Mouse (Mus musculus) adrenal gland, postnatal 0 days (tissue): ENCODE results near the gene Gdpgp1. TPM values are rescaled to one million over a fixed set of nuclear protein-coding genes. Genes with fewer than 3 reads are reported as not detected.

Source experiments
- polyA plus RNA-seq: library from polyadenylated mRNA; unstranded; fragments of >200 nt; fragmentation: Nextera tagmentation; extraction: Ambion mirVana; gene quantifications from 2 replicates; pipeline ENCODE4 v1.2.1, GENCODE M21; 2015

The Gdpgp1 gene
- polyA plus RNA-seq: 3.1 and 3.8 TPM in 2 replicates

DNA sequence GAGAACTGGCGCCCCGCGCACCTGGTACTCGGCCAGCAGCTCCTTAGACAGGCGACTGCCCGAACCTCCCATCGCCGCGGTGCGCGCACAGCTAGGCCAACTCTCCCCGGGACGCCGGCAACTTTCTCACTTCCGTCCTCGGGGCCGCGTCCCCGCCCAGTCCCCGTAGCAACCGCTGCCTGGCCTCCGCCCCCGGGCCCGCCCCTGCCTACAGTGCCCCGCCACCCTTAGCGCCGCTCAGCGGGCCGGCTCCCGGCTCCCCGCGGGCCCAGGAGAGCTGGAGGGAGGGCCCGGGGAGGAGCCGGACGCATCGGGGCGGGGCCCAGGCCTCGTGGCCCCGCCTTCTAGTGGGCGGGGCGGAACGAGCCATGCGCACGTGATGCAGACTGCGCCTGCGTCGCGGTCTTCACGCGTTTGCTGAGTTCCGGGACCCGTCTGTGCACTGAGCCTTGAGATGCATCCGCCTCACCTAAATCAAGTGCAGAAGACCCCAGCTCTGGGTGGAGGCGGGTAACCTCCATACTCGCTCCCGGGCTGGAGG lies at the start of gene Gdpgp1, which contains the start of gene Cib1:
Gdpgp1 (plus strand) TSS at position 377 of the 541 bp plus-strand sequence.
Cib1 (minus strand) TSS at position 325 of the 541 bp plus-strand sequence.

DNA sequence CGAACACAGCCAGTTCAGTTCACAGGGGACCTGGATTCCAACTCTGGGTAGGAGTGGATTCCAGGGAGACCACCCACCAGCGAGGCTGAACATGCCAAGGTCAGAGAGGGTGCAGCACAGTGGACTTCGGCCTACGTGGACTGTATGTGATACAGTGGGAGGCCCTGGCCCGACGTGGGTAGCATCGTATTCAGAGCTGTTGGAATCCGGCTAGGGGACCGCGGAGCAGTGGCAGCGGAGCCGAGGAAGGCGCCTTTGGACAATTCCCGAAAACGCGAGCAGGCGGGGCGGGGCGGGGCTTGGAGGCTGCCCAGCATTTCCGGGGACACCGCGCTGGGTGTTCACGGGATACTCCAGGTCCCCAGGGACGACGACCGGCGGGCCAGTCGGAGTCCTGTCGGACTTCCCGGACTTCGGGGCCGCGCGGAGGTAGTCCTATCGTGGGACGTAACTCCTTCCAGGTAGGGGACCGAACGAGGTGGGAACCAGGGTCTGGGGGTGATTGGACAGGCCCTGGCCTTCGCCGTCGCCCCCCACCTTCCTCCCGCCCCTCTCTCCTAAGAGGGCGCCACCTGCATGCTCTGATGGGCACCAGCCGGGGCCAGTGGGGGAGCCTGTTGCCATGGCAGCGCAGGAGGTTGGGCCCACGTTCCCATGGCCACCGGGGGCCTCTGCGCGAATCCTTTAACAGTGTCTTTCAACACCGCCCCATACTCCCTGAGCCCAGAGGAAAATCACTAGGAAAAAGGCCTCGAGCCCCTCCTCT lies 46.0 kb upstream of the Gdpgp1 start, which contains the start of gene Sema4b:
Sema4b (plus strand) TSS at position 311 of the 766 bp plus-strand sequence.

DNA sequence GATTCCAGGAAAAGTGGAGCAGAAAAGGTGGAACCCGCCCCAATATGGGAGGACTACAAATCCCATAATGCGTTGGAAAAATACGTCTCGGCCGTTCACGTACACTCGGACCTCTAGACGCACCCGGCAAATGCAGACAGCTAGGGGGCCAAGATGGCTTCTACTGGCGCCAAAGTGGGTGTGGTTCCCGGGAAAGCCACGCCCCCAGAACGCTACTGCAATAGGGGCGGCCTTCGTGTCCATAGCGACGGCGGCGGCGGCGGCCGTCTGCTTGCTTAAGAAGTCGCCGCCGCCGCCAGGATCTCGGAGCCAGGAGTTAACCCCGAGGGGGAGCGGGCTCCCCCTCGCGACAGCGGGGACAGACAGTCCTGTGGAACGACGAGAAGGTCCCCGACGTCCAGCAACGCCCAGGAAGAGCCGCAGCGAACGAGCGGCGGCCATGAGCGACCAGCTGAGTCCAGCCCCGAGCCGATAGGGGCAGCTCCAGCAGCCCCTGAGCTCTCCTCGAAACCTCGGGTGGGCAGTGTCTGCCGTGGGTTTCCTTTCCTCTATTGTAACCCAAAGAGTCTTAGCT lies 13.6 kb downstream of the Gdpgp1 start, which contains the start of gene Ttll13:
Ttll13 (plus strand) TSS at position 229 of the 574 bp plus-strand sequence.

DNA sequence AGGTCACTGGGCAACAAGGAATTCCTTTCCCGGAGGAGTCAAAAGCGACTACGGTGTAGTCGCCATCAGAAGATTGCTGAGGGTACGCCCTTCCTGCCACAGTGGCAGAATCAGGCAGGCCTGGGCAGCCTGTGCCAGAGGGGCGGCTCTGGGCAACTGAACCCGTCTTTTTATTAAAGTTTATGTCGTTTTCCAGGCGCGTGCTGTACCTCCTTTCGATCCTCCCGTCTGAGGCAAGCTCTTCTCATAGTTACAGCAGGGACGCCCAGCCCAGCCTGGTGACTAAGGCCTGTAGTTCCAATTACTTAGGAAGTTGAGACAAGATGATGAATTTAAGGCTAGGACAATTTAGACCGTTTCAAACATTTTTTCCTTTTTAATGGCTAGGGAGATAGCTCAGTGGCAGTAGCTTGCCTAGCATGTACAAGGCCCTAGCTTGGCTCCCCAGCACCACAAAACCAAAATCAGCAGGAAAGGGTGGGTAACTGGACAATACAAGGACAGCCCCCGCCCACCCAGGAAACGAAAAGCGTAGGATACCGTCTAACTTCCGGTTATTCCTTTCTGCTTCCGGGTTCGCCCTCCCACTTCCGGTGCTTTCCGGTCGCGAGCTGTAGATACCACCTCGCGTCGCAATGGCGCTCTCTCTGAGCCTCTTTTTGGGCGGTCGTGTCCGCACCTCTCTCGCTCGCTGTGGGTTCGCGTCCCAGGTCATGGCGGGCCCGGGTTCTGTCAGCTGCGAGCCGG lies 28.1 kb downstream of the Gdpgp1 start, which contains the start of gene Ngrn:
Ngrn (plus strand) TSS at position 591 of the 747 bp plus-strand sequence.

GRCm38 (mm10) chr7:80268897-80269750 lies 36.5 kb downstream of the Gdpgp1 start, which contains the start of gene Vps33b:
Gene Vps33b, plus strand, starts transcription at chr7:80269649.

Other genes starting within 250 kb of the Gdpgp1 start
- gene Zfp710, start 208.1 kb upstream of the Gdpgp1 start, polyA plus RNA-seq: 7.4 and 10.3 TPM in 2 replicates
- gene Idh2, start 117.5 kb upstream of the Gdpgp1 start, polyA plus RNA-seq: 237 and 280 TPM in 2 replicates
- gene Sema4b, start 46.0 kb upstream of the Gdpgp1 start, polyA plus RNA-seq: 15.1 and 26.1 TPM in 2 replicates
- gene Cib1, start 52 bp upstream of the Gdpgp1 start, polyA plus RNA-seq: 69.0 and 96.2 TPM in 2 replicates
- 1.5 and 2.5 TPM in 2 replicates for gene Ttll13, start 13.5 kb downstream of the Gdpgp1 start, polyA plus RNA-seq
- 58.0 and 82.2 TPM in 2 replicates for gene Ngrn, start 28.4 kb downstream of the Gdpgp1 start, polyA plus RNA-seq
- 7.8 and 11.2 TPM in 2 replicates for gene Vps33b, start 36.8 kb downstream of the Gdpgp1 start, polyA plus RNA-seq
- 30.0 and 34.1 TPM in 2 replicates for gene Prc1, start 61.6 kb downstream of the Gdpgp1 start, polyA plus RNA-seq
- 3.2 and 6.4 TPM in 2 replicates for gene Rccd1, start 91.6 kb downstream of the Gdpgp1 start, polyA plus RNA-seq
- 23.6 and 27.4 TPM in 2 replicates for gene Unc45a, start 108.1 kb downstream of the Gdpgp1 start, polyA plus RNA-seq
- gene Hddc3, start 110.2 kb downstream of the Gdpgp1 start, polyA plus RNA-seq: 17.7 and 19.8 TPM in 2 replicates
- 12.8 and 18.1 TPM in 2 replicates for gene Man2a2, start 138.5 kb downstream of the Gdpgp1 start, polyA plus RNA-seq
- gene Fes, start 155.1 kb downstream of the Gdpgp1 start, polyA plus RNA-seq: 6.0 and 7.7 TPM in 2 replicates
- 15.9 and 30.9 TPM in 2 replicates for gene Furin, start 172.6 kb downstream of the Gdpgp1 start, polyA plus RNA-seq